Mouse (Mus musculus): ENCODE measurements around the gene Uevld. TPM values are rescaled to one million over a fixed set of nuclear protein-coding genes. Genes with fewer than 3 reads are reported as not detected.

The Uevld gene
- polyA plus RNA-seq, 1 experiment from 2014 or later = 3.2 TPM

DNA sequence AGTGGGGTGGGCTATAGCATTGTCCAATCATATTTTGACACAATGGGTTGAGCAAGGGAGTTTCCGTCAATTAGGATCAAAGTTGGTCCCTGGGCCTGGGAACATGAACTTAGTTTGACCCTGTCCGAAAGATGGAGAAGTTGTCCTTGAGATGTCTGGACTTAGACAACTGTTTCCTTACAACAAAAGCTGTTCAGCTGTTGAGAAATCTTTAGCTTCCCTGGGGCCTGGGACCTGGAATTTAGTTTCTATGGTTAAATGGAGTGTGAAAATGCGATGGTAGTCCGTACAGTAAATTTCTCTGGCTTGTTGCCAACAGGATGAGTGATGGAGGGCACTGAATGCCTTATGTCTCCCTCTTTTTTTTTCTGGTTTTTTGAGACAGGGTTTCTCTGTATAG lies 36.3 kb downstream of the Uevld start:
- Histone ChIP-seq H3K4me1 (ENCODE audit: insufficient read depth) (peaks cover 25% of the 10 kb centered on the region), H3K27ac (ENCODE audit: low read depth) (no peak overlapping the region), H3K9me3 (ENCODE audit: low read length) (no peaks in the 10 kb centered on the region), H3K9ac (replicated peaks) (no peak overlapping the region), H3K4me3 (ENCODE audit: low read depth, low read length) (no peak overlapping the region), H3K36me3 (replicated peaks; ENCODE audit: insufficient read depth, low read length) (peaks cover 4% of the 10 kb centered on the region; the same call in 1 of the 2 replicates), H3K27me3 (ENCODE audit: insufficient read depth, low read length) (no peaks in the 10 kb centered on the region), H3K4me2 (ENCODE audit: low read depth, low read length) (no peak overlapping the region)
- ATAC-seq (no peak), DNase-seq (no peak)
- 78% methylated on average over 4 of the region's 4 CpGs for WGBS (ENCODE audit: insufficient replicate concordance)
- TF ChIP-seq EP300 (IDR thresholded peaks at IDR 0.05; ENCODE audit: low read depth) (no peak), CTCF (IDR thresholded peaks at IDR 0.05; ENCODE audit: low read depth) (no peak)

DNA sequence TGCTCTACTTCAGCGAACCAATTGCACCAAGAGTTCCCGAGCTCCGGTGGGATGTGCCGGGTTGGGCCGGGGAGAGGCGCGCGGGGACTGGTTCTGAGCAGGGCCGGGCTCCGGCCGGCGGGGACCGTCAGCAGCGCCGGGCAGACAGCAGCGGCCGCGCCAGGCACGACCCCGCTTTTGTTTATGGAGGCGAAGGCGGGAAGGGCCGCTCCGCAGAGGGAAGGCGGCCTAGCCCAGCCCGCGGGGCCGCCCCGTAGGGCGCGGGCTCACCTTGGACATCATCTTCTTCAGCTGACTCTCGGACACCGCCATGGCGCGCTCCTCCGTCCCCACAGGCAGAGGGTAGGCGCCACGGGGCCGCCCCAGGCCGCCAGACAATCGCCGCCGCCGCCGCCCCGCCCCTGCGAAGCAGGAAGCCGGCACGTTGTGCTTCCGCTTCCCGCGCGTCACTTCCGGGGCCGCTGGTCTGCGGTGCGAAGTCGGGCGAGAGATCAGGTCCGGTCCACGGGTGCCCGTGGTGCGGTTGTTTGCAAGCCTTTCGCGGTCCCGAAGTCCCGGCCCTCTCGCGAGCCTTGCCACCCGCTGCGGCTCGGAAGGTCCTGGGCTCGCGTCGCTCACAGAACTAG lies 38.7 kb downstream of the Uevld start, which contains the start of gene Tsg101:
Gene Tsg101 (minus strand): TSS at position 419 of the 626 bp plus-strand sequence.
- peak; percentile 96 for ATAC-seq
- Histone ChIP-seq H3K9me3 (ENCODE audit: low read length) (no peaks in the 10 kb centered on the region), H3K27ac (ENCODE audit: low read depth) (peak within 1 kb of the TSS; percentile 95), H3K27me3 (ENCODE audit: insufficient read depth, low read length) (no peaks in the 10 kb centered on the region), H3K36me3 (replicated peaks; ENCODE audit: insufficient read depth, low read length) (0 out of 2 replicates have a peak, but pooled peaks cover 2% of the 10 kb centered on the region), H3K4me1 (ENCODE audit: insufficient read depth) (peaks cover 30% of the 10 kb centered on the region), H3K9ac (replicated peaks) (peak within 1 kb of the TSS; percentile 93), H3K4me3 (ENCODE audit: low read depth, low read length) (peak within 1 kb of the TSS; percentile 92), H3K4me2 (ENCODE audit: low read depth, low read length) (peak within 1 kb of the TSS; percentile 79)
- TF ChIP-seq CTCF (IDR thresholded peaks at IDR 0.05; ENCODE audit: low read depth) (0 out of 2 replicates have a peak, but pooled peaks have one; percentile 8), EP300 (IDR thresholded peaks at IDR 0.05; ENCODE audit: low read depth) (0 out of 2 replicates have a peak, but pooled peaks have one; percentile 11)
- WGBS (ENCODE audit: insufficient replicate concordance) = under 1% methylated on average over 75 of the region's 75 CpGs
- peak; percentile 94 for DNase-seq

DNA sequence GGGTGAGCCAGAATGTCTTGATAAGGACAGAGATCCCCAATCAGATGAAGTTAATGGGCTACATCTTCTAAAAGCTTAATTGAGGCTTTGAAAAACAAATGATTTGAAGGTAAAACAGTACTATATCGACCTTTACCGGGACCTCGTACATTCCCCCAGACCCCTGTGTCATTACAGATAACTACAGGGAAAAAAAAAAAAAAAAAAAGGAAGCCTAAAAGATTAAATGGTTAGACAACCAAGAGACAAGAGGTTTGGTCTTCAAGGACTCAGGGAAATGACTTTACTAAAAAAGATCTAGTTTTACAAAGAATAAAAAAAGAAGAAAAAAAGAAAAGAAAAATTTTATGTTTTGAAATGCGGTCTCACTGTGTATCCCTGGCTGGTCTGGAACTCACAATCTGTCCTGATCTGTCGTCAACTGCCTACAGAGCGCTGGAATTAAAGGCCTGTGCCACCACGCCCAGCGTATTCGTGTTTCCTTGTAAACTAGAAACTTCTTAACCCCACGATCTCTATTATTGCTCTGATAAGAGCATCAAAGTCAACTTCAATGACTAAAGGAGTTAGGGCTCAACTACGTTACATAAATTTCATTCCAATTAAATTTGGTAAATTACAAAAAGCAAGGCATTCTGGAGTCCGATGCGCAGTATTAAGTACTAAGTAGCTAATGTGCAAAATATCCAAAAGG lies 39.5 kb downstream of the Uevld start:
- Histone ChIP-seq H3K36me3 (replicated peaks; ENCODE audit: insufficient read depth, low read length) (0 out of 2 replicates have a peak, but pooled peaks cover 2% of the 10 kb centered on the region), H3K9me3 (ENCODE audit: low read length) (no peaks in the 10 kb centered on the region), H3K27ac (ENCODE audit: low read depth) (peak overlapping the region; percentile 95), H3K27me3 (ENCODE audit: insufficient read depth, low read length) (no peaks in the 10 kb centered on the region), H3K4me1 (ENCODE audit: insufficient read depth) (peaks cover 30% of the 10 kb centered on the region), H3K4me3 (ENCODE audit: low read depth, low read length) (peak overlapping the region; percentile 92), H3K9ac (replicated peaks) (peak overlapping the region; percentile 93), H3K4me2 (ENCODE audit: low read depth, low read length) (peak overlapping the region; percentile 79)
- TF ChIP-seq EP300 (IDR thresholded peaks at IDR 0.05; ENCODE audit: low read depth) = no peak
- TF ChIP-seq CTCF (IDR thresholded peaks at IDR 0.05; ENCODE audit: low read depth) = no peak
- 7% methylated on average over 13 of the region's 13 CpGs for WGBS (ENCODE audit: insufficient replicate concordance)
- ATAC-seq (no peak), DNase-seq (no peak)

DNA sequence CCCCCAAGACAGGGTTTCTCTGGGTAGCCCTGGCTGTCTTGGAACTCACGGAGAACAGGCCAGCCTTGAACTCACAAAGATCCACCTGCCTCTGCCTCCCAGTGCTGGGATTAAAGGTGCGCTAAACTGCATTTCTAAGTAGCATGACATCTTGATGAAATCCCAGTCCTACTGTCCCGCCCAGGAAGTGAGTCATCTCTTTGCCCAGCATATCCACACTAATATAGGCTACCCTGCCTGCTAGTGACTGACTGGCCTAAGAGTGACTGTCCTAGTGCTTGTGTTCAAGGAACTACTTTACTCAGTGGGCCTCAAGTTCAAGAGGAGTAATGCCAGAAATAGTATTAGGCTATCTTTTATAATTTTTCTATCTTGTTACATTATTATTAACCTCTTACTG lies 42.0 kb downstream of the Uevld start:
- Histone ChIP-seq H3K4me3 (ENCODE audit: low read depth, low read length) (no peak overlapping the region), H3K4me2 (ENCODE audit: low read depth, low read length) (no peak overlapping the region), H3K9ac (replicated peaks) (no peak overlapping the region), H3K27me3 (ENCODE audit: insufficient read depth, low read length) (no peaks in the 10 kb centered on the region), H3K27ac (ENCODE audit: low read depth) (no peak overlapping the region), H3K36me3 (replicated peaks; ENCODE audit: insufficient read depth, low read length) (peaks cover 19% of the 10 kb centered on the region), H3K9me3 (ENCODE audit: low read length) (no peaks in the 10 kb centered on the region), H3K4me1 (ENCODE audit: insufficient read depth) (peaks cover 30% of the 10 kb centered on the region)
- no peak for TF ChIP-seq CTCF (IDR thresholded peaks at IDR 0.05; ENCODE audit: low read depth)
- TF ChIP-seq EP300 (IDR thresholded peaks at IDR 0.05; ENCODE audit: low read depth) = no peak
- DNase-seq = no peak
- no peak for ATAC-seq
- 83% methylated on average over 3 of the region's 3 CpGs for WGBS (ENCODE audit: insufficient replicate concordance)

DNA sequence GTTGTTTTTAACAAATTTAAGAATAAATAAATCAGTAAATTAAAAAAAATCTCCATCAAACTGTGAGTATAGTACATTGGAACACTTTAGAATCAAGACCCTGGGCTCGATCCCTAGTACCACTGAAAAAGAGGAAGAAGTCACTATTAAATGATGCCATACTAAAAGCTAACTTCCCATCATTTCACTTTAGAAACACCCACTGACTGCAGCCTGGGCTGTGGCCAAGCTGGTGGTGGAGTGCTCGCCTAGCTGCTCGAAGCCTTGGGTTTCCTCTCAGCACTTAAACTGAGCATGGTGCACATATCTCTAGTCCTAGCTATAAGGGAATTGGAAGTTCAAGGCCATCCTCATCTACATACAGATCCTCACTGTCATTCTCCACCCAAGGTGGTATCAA lies 47.1 kb downstream of the Uevld start:
- Histone ChIP-seq H3K9me3 (ENCODE audit: low read length) (no peaks in the 10 kb centered on the region), H3K4me3 (ENCODE audit: low read depth, low read length) (no peak overlapping the region), H3K27me3 (ENCODE audit: insufficient read depth, low read length) (no peaks in the 10 kb centered on the region), H3K4me2 (ENCODE audit: low read depth, low read length) (no peak overlapping the region), H3K4me1 (ENCODE audit: insufficient read depth) (no peaks in the 10 kb centered on the region), H3K9ac (replicated peaks) (no peak overlapping the region), H3K27ac (ENCODE audit: low read depth) (no peak overlapping the region), H3K36me3 (replicated peaks; ENCODE audit: insufficient read depth, low read length) (peaks cover 59% of the 10 kb centered on the region)
- DNase-seq (no peak), ATAC-seq (no peak)
- WGBS (ENCODE audit: insufficient replicate concordance) = 81% methylated on average over 3 of the region's 3 CpGs
- TF ChIP-seq EP300 (IDR thresholded peaks at IDR 0.05; ENCODE audit: low read depth) = no peak
- TF ChIP-seq CTCF (IDR thresholded peaks at IDR 0.05; ENCODE audit: low read depth) = no peak

DNA sequence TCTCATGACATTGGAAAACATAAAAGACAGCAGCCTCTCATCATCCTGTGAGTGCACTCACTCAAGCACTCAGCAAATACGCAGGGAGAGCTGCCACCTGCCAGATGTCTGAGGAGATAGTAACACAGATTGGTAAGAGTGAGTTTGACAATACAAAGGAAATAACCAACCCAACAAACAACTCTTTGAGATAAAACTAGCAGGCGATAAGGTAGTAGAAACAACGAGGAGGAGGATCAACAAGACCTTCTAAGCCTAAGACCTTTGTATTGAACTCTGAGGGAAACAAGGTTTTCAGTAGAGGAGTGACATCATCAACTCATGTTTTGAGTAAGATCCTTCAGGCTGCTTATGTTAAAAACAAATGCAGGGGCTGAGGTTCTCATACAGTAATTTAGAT lies 59.0 kb downstream of the Uevld start:
- Histone ChIP-seq H3K4me2 (ENCODE audit: low read depth, low read length) (no peak overlapping the region), H3K36me3 (replicated peaks; ENCODE audit: insufficient read depth, low read length) (peaks cover 45% of the 10 kb centered on the region), H3K27me3 (ENCODE audit: insufficient read depth, low read length) (no peaks in the 10 kb centered on the region), H3K9me3 (ENCODE audit: low read length) (no peaks in the 10 kb centered on the region), H3K27ac (ENCODE audit: low read depth) (no peak overlapping the region), H3K9ac (replicated peaks) (no peak overlapping the region), H3K4me1 (ENCODE audit: insufficient read depth) (no peaks in the 10 kb centered on the region), H3K4me3 (ENCODE audit: low read depth, low read length) (no peak overlapping the region)
- DNase-seq = no peak
- no peak for TF ChIP-seq EP300 (IDR thresholded peaks at IDR 0.05; ENCODE audit: low read depth)
- no peak for TF ChIP-seq CTCF (IDR thresholded peaks at IDR 0.05; ENCODE audit: low read depth)
- 60% methylated on average over 3 of the region's 3 CpGs for WGBS (ENCODE audit: insufficient replicate concordance)
- ATAC-seq = no peak
